Mouse (Mus musculus) embryonic facial prominence, embryonic 12.5 days (tissue): ENCODE results near the gene Rnps1. TPM values are rescaled to one million over a fixed set of nuclear protein-coding genes. Genes with fewer than 3 reads are reported as not detected.
A peak's percentile ranks its signal among the peaks of the same experiment; 100 is the strongest.
"Not testable (repeated sequence)": the region's sequence is repeated elsewhere in the genome, so short reads cannot be mapped to it uniquely, and the experiment has no call there.

Experiments used
- ATAC-seq: fragments of 200-750 bp; cut with Nextera tagmentation; 2 replicates; pipeline ENCODE4 v1.8.0; 2017; ENCODE audit not compliant: insufficient number of reproducible peaks, insufficient read depth, low FRiP score, low TSS enrichment
- H3K27ac ChIP-seq: fragments of 300-500 bp; sonication (generic); 2 replicates; pipeline ENCODE4 v1.5.1; 2016; ENCODE audit warnings: mild to moderate bottlenecking
- H3K27me3 ChIP-seq: fragments of 300-500 bp; sonication (generic); 2 replicates; pipeline ENCODE4 v1.6.1; 2016; ENCODE audit warnings: mild to moderate bottlenecking, moderate library complexity
- H3K36me3 ChIP-seq: fragments of 300-500 bp; sonication (generic); 2 replicates; pipeline ENCODE4 v1.6.1; 2016; ENCODE audit warnings: mild to moderate bottlenecking
- H3K4me1 ChIP-seq: fragments of 300-500 bp; sonication (generic); 2 replicates; pipeline ENCODE4 v1.6.1; 2016
- H3K4me2 ChIP-seq: fragments of 300-500 bp; sonication (generic); replicated peaks from 2 replicates; pipeline ENCODE4 v1.6.1; 2016; ENCODE audit warnings: mild to moderate bottlenecking, moderate library complexity
- H3K4me3 ChIP-seq: fragments of 300-500 bp; sonication (generic); 2 replicates; pipeline ENCODE4 v1.5.1; 2016; ENCODE audit warnings: mild to moderate bottlenecking
- H3K9ac ChIP-seq: fragments of 300-500 bp; sonication (generic); 2 replicates; pipeline ENCODE4 v1.6.1; 2016; ENCODE audit warnings: mild to moderate bottlenecking, moderate library complexity
- H3K9me3 ChIP-seq: fragments of 300-500 bp; sonication (generic); 2 replicates; pipeline ENCODE4 v1.6.1; 2016; ENCODE audit warnings: mild to moderate bottlenecking, moderate library complexity
- WGBS: fragments of 180-500 bp; shearing (Covaris S2); methylation state at CpG from one replicate; pipeline ENCODE4 v1.1.7; 2016; 5-methylcytosine and 5-hydroxymethylcytosine counted together
- polyA plus RNA-seq: library from polyadenylated mRNA; unstranded; fragments of >200 nt; fragmentation: Nextera tagmentation; extraction: Ambion mirVana; gene quantifications from 2 replicates; pipeline ENCODE4 v1.2.1, GENCODE M21; 2016

Rnps1 gene
- polyA plus RNA-seq, 1 experiment from 2014 or later = 336 TPM

DNA sequence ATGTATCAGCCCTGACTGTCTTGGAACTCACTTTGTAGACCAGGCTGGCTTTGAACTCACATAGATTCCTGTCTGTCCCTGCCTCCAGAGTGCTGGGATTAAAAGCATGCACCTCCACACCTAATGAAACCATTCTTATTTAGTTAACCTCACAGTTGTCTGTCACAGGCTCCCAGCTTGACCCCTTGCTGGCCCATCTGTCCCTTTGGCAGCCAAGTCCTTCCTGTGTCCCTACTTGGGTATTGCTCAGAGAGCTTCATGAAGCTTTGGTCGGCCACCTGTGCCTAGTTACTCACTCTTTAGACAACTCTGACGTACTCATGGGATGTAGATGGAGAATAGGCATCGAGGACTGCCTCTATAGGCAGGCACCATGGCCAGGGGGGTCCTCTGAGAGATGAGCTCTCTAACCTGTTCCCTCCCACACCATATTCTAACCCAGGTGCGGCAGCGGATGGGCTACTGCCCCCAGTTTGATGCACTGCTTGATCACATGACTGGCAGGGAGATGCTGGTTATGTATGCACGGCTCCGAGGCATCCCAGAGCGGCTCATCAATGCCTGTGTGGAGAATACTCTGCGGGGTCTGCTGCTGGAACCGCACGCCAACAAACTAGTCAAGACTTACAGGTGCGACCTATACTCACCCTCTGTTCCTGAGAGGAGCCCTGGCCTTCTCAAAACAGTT is 7.1 kb upstream of the Rnps1 start:
- H3K36me3 ChIP-seq = peaks cover 39% of the 10 kb centered on the region
- no peak overlapping the region for H3K27ac ChIP-seq
- no peaks in the 10 kb centered on the region for H3K4me1 ChIP-seq
- no peak overlapping the region for H3K4me2 ChIP-seq
- H3K9me3 ChIP-seq = no peaks in the 10 kb centered on the region
- no peak overlapping the region for H3K9ac ChIP-seq
- no peak for ATAC-seq
- no peaks in the 10 kb centered on the region for H3K27me3 ChIP-seq
- H3K4me3 ChIP-seq = no peak overlapping the region
- WGBS = 82% methylated on average over 12 of the region's 12 CpGs

DNA sequence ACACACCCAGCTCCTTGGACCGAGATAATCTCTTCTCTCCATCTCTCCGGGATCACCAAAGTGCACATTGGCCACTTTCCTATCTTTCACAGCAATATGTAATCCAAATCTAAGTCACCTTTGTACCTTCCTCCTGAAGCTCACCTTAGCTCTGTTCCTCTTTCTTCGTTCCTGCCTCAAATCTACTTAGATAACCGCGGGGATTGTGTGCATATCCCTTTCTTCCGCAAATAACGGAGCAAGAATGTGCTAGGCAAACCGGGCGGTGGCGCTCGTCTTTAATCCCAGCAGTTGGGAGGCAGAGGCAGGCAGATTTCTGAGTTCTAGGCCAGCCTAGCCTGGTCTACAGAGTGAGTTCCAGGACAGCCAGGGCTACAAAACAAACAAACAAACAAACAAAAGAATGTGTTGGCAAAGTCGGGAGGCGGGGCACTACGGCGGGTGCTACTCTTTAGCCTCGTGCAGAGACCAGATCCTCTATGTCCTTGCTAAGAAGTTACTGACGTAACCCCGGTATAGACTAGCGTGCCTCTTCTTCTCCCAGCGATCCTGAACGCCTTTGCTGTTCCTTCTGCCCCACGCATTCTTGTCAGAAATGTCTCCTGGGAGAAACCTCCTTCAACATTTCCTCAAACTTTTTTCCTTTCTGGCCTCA is 681 bp upstream of the Rnps1 start:
- ATAC-seq = peak; percentile 25; the same call in 1 of the 2 replicates
- Histone ChIP-seq H3K4me3 (peak overlapping the region; percentile 83), H3K27ac (peak overlapping the region; percentile 78), H3K4me2 (peak overlapping the region; percentile 92), H3K36me3 (peaks cover 36% of the 10 kb centered on the region), H3K4me1 (peaks cover 29% of the 10 kb centered on the region), H3K9ac (peak overlapping the region; percentile 59), H3K27me3 (no peaks in the 10 kb centered on the region), H3K9me3 (no peaks in the 10 kb centered on the region)
- 33% methylated on average over 22 of the region's 22 CpGs for WGBS

DNA sequence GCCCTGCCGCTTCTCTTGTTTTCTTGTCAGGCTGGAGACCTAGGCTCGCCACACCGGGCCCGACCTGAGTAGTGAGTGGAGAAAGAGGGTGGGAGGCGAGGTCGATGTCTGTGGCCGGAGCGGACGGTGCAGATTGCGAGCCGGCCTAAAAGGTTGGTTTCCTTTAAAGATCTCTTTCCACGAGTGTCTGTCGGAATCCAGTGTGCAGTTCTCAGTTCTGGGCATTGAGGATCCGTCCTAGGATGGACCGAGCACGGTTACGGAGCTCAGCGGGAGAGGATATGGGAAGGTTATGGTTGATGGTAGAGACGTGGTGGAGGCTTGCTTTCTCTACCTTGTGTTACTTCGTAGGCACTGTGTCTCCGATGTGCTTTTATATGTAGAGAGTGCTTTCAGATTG is 646 bp downstream of the Rnps1 start:
- no peak for ATAC-seq
- peak overlapping the region; percentile 85 for H3K9ac ChIP-seq
- H3K9me3 ChIP-seq = no peaks in the 10 kb centered on the region
- H3K27ac ChIP-seq = peak overlapping the region; percentile 87
- H3K4me3 ChIP-seq = peak overlapping the region; percentile 83
- no peaks in the 10 kb centered on the region for H3K27me3 ChIP-seq
- peak overlapping the region; percentile 92 for H3K4me2 ChIP-seq
- WGBS = under 1% methylated on average over 21 of the region's 21 CpGs
- peaks cover 29% of the 10 kb centered on the region for H3K4me1 ChIP-seq
- peaks cover 35% of the 10 kb centered on the region for H3K36me3 ChIP-seq

DNA sequence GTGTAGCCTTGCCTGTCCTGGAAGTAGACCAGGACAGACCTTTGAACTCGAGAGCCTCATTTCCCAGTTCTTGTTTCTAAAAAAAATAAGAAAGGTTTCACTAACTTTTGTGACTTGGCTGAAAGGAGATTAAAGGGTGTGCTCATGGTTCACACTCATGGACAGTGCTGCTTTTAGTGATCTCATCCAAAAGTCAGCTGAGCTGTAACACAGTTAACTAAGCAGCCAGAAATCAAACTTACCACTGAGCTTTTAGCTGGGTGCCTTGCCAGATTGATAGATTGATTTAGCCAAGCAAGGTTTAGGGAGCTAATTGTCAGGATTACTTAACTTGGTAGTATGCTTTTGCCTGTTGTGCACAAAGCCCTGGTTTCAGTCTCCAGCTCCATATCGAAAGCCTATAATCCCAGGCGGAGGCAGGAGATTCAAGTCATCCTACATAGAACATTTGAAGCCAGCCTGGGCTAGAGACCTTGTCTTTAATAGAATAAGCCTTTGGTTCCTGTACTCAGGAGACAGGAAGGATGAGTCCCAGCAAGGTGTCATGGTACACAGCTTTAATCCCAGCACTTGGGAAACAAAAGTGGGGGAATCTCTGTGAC is 1.8 kb downstream of the Rnps1 start:
- Histone ChIP-seq H3K9ac (peak overlapping the region; percentile 85; the same call in 1 of the 2 replicates), H3K27ac (no peak overlapping the region), H3K27me3 (no peaks in the 10 kb centered on the region), H3K4me3 (peak overlapping the region; percentile 83), H3K4me2 (peak overlapping the region; percentile 92), H3K4me1 (peaks cover 29% of the 10 kb centered on the region), H3K9me3 (no peaks in the 10 kb centered on the region), H3K36me3 (peaks cover 38% of the 10 kb centered on the region)
- no peak for ATAC-seq
- 87% methylated on average over 3 of the region's 3 CpGs for WGBS

DNA sequence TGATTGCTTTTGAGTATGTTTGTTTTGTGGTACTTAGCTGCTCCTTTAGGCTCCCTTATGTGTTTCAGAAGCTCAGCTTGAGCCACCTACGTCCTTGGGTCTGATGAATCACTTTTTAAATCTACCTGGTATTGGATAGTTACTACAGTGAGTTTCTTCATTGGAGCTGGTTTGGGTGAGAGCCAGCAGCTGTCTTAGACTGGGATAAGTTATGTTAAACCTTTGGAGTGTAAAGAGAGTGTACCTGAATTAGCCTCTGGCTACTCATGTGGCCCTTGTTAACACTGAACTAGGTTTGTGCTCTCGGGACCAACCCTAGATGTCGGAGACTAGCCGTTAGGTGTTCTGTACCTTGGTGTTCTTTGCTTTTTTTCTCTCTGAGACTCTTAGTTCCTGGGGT is 8.7 kb downstream of the Rnps1 start:
- 94% methylated on average over 4 of the region's 4 CpGs for WGBS
- Histone ChIP-seq H3K9me3 (no peaks in the 10 kb centered on the region), H3K27ac (no peak overlapping the region), H3K27me3 (no peaks in the 10 kb centered on the region), H3K4me3 (no peak overlapping the region), H3K4me1 (peaks cover 6% of the 10 kb centered on the region; the same call in 1 of the 2 replicates), H3K9ac (no peak overlapping the region), H3K4me2 (no peak overlapping the region), H3K36me3 (peaks cover 68% of the 10 kb centered on the region)
- ATAC-seq = no peak

DNA sequence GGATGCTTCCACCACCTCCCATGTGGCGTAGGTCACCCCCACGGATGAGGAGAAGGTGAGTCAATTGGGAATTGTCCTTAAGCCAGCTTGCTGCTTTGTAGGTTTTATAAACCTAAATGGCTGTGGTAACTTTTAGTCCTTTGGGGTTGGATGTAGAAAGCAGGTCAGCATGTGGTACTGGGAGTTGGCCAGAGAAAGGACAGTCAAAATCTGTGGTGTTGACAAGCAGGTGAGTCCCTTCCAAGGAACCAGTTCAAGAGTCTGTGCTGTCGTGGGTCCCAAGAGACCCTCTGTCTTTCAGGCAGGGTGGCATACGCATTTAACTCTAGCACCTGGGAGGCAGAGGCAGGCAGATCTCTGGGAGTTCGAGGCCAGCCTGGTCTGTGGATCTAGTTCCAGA is 10.1 kb downstream of the Rnps1 start:
- WGBS = 92% methylated on average over 5 of the region's 5 CpGs

DNA sequence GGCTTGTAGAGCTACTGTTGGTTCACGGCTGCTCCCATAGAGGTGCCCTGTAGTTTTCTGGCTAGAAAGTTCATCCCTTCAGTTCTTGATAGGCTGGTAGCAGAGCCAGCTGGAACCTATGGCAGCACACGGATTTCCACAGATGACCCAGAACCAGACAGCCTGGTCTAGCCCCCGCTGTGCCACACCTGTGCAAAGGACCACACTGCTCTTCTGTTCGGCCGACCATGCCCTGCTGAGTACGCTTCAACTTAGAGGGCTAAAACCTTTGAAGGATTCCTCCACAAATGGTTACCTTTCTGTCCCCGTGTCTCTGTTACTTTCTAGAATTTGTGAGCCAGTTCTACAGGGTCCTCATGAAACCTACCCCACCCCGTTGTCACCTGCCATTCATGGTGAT is 11.0 kb downstream of the Rnps1 start:
- not testable (repeated sequence) for H3K9ac ChIP-seq, H3K4me1 ChIP-seq, H3K9me3 ChIP-seq, H3K4me2 ChIP-seq, ATAC-seq, H3K27ac ChIP-seq, H3K27me3 ChIP-seq, H3K4me3 ChIP-seq
- H3K36me3 ChIP-seq = peaks cover 47% of the 10 kb centered on the region
- 91% methylated on average over 6 of the region's 8 CpGs for WGBS

More for the DNA sequence above, 10.1 kb downstream of the Rnps1 start:
- H3K27ac ChIP-seq = no peak overlapping the region
- H3K4me1 ChIP-seq = peaks cover 6% of the 10 kb centered on the region
- peaks cover 55% of the 10 kb centered on the region for H3K36me3 ChIP-seq
- H3K9ac ChIP-seq = no peak overlapping the region
- no peaks in the 10 kb centered on the region for H3K27me3 ChIP-seq
- ATAC-seq = no peak
- no peak overlapping the region for H3K4me3 ChIP-seq
- H3K9me3 ChIP-seq = no peaks in the 10 kb centered on the region
- H3K4me2 ChIP-seq = no peak overlapping the region

DNA sequence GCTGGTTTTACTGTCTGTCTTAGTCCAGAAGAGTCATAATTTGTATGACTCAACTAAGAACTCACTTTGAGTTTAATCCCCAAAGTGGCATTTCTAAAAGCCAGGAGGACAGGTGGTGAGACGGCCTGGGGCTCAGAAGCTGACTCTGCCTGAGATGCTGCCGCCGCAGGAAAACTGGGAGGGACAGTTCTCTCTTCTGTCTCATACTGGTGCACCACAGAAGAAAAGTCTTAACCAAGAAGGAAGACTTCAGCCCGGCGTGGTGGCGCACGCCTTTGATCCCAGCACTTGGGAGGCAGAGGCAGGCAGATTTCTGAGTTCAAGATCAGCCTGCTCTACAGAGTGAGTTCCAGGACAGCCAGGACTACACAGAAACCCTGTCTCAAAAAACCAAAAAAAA is 11.5 kb downstream of the Rnps1 start:
- 0 out of 2 replicates have a peak overlapping the region, but pooled peaks have one; percentile 23 for H3K27ac ChIP-seq

DNA sequence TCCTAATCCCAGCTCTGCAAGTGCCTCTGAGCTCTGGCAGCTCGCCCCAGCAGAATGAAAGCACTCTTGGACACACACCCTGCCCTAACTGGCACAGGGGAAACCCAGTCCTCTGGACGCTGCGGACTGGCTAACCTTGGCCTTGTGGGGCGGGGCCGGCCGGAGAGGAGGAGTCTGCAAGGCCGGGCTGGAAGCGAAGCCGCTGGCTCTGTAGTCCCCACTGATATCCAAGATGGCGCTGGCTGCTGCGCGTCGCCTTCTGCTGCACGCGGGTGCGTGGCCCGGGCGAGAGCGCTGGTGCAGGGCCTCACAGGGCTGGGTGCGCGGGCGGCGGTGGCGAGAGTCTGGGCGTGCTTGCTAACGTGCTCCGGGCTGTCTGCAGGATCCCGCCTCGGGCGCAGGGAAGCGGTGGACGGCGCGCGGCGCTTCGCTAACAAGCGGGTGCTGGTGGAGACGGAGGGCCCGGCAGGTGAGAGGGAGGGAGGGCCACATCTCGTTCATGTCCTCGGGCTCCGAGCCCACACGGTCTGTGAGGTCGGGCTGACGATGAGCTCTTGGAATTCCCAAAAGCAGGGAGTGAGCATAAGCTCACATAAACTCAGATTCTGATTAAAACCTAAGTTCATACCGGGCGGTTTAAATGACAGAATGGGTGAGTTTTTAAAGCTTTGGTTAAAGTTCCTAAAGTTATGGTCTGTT is 12.3 kb downstream of the Rnps1 start, which contains the start of gene Eci1:
Gene Eci1, plus strand, starts transcription at position 171 of the 699 bp plus-strand sequence.
- Histone ChIP-seq H3K4me3 (peak within 1 kb of the TSS; percentile 70), H3K4me2 (peak within 1 kb of the TSS; percentile 52), H3K9me3 (no peaks in the 10 kb centered on the region), H3K27me3 (no peaks in the 10 kb centered on the region), H3K27ac (peak within 1 kb of the TSS; percentile 97), H3K9ac (peak within 1 kb of the TSS; percentile 89), H3K4me1 (peaks cover 6% of the 10 kb centered on the region), H3K36me3 (peaks cover 34% of the 10 kb centered on the region)
- ATAC-seq = peak; percentile 95
- WGBS = under 1% methylated on average over 48 of the region's 48 CpGs

More for the DNA sequence above, 11.5 kb downstream of the Rnps1 start:
- H3K27me3 ChIP-seq = no peaks in the 10 kb centered on the region
- ATAC-seq = no peak
- H3K4me2 ChIP-seq = no peak overlapping the region
- H3K9me3 ChIP-seq = no peaks in the 10 kb centered on the region
- peaks cover 6% of the 10 kb centered on the region for H3K4me1 ChIP-seq
- no peak overlapping the region for H3K4me3 ChIP-seq
- H3K9ac ChIP-seq = no peak overlapping the region
- peaks cover 41% of the 10 kb centered on the region for H3K36me3 ChIP-seq
- WGBS = 88% methylated on average over 7 of the region's 7 CpGs

DNA sequence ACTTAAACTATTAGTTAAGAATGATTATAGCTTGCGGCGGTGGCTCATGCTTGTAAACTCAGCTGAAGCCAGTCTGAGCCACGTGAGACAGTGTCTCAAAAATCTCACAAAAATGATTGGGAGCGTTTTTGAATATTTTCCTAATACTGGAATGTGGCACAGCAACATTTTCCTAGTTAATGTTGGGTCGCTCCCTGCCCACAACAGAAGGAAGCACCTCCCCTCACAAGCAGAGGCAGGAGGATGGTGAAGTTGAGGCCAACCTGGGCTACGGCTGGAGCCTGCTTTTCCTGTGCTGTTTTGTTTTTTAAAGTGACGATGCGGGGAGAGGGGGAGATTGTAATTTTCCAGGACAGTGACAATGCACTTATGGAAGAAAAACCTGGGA is 12.8 kb downstream of the Rnps1 start:
- Histone ChIP-seq H3K27me3 (no peaks in the 10 kb centered on the region), H3K9me3 (no peaks in the 10 kb centered on the region), H3K4me1 (peaks cover 6% of the 10 kb centered on the region), H3K4me2 (peak overlapping the region; percentile 52), H3K27ac (peak overlapping the region; percentile 97), H3K9ac (peak overlapping the region; percentile 89), H3K36me3 (peaks cover 28% of the 10 kb centered on the region), H3K4me3 (peak overlapping the region; percentile 70)
- WGBS = 6% methylated on average over 8 of the region's 8 CpGs
- ATAC-seq = no peak

DNA sequence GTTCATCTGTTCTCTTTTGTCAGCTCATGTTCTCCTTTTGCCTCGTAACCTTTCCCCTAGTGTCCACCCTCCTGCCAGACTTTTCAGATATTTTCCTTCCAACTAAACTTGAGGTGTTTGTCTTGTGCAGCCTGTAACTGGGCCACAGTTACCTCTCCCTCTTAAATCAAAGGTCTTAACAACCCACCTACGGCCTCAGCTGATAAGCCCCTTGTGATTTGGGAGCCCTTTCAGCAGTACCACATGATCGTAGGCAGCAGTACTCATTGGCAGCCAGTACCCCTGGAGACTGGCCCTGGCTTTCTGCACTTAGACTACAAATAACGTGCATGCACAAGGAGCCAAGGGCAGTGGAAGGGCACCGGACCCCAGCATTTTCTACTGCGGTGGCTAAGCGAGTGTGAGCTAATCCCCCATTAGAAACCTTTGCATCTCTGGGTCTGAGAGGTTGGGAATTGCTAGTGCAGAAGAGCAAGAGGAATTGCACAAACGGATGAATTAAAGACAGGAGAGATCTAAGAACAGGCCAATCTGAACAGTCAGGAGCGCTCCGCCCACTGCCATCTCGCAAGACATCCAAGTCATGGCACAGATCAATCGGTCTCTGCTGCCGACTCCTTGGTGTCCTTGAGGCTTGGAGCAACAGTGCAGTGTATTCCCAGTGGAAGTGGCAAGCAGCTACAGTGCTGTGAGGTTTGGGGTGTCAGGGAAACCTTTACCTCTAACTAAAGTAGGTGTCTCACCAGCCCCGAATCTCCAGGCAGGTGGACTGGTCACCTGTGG is 15.0 kb downstream of the Rnps1 start:
- no peaks in the 10 kb centered on the region for H3K9me3 ChIP-seq
- H3K4me1 ChIP-seq = peaks cover 6% of the 10 kb centered on the region
- peaks cover 12% of the 10 kb centered on the region for H3K36me3 ChIP-seq
- WGBS = 88% methylated on average over 14 of the region's 14 CpGs
- no peak overlapping the region for H3K4me2 ChIP-seq
- no peak for ATAC-seq
- no peak overlapping the region for H3K4me3 ChIP-seq
- H3K27ac ChIP-seq = no peak overlapping the region
- no peak overlapping the region for H3K9ac ChIP-seq
- H3K27me3 ChIP-seq = no peaks in the 10 kb centered on the region
